Mouse (Mus musculus) CD8-positive naive resting alpha-beta T cell, adult 2 months (primary cell): ENCODE measurements around the gene Ano1.

Source experiments
- DNase-seq, 2 experiments: peaks; one replicate each; pipeline ENCODE4 v3.0.0; 2022; ENCODE audit warnings: low read depth in 2 of 2, low spot score in 2 of 2

Gene Ano1

DNA sequence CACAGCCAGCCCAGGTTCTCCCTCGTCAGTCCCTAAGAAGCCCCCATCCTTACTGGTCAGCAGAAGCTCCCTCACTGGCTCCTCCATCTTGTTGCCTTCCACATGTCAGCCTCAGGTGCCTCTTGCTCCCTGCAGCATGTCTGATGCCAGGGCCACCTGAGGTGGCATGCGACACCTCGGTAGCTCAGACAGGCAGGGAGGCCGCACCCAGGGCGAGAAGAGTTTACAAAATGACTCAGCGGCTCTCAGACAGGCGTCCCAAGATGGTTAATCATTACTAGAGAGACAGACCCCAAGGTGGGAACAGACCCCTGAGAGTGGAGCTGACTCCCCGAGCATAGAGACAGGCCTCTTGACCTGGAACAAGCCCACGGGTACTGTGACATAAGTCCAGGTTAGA lies at the start of gene Ano1:
Ano1 (minus strand) TSS at position 142 of the 400 bp plus-strand sequence.
- DNase-seq: no peak

DNA sequence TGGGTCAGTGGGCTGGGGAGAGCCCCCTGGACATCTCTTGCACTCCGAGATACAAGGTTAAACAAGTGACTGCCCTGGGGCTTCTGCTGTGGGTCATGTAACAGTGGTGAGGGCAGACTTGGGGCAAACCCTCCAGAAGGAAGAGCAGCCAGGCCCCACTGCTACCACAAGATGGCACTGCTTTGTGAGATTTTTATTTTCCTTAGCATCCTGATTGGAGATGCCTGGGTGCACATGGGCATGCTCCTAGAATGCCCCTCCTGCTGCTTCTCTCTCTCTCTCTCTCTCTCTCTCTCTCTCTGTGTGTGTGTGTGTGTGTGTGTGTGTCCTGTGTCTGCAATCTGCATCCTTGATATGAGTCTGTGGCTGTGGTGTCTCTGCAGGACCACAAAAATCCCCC lies 46.7 kb upstream of the Ano1 start:
- no peak for DNase-seq

DNA sequence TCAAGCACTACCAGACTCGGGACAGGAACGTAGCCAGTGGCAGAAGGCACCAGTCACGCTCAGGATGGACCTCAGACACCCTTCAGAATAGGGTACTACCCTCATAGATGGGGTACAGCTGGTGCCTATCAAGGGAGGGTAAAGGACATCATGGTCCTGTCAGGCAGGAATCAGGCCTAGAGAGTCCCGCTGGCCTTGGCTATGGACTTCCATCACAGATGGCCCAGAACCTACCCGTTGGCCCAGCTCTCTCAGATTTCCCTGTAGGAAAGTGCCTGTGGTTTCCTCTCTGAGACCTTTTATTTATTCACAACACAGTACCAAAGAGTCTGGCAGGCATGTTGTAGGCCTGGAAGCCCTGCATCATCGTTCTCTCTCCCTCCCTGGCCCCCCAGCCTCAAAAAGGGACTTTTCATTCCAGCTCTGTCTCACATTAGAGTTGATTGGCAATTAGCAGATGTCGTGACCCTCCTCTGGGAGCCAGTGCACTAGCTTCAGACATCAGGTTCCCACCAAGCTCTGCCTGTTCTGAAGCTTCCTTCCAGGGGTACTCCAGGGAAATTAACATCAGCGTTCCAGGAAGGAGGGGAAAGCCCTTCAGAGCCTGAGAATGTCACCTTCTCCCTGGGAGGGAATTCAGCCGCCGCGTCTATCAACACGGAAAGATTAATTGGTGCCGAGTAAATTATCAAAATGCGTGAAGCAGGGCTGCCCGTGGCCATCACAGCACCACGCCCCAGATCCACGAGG lies 45.4 kb upstream of the Ano1 start:
- DNase-seq: no peak

DNA sequence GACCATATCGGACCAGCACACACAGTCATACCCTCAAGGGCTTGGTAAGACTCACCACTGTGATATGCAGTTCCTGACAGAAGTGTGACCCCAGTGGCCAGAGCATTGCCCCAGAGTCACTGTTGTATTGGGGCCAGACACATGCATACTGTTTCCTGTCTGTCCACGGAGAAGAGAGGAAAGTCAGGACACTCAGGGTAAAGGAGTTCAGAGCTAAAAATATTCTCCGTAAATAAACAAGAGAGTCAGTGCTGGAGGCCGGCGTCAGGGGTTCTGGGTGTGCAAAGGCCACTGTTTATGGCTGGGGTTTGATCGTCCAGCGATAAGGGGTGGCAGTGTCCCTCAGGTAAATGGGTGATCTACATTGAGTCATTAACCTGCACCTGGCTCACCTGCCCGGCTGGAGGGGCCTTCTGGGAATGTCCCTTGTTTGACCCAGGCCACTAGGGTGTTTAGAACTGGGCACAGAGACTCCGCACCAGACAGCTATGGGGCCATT lies 44.3 kb upstream of the Ano1 start:
- no peak for DNase-seq

DNA sequence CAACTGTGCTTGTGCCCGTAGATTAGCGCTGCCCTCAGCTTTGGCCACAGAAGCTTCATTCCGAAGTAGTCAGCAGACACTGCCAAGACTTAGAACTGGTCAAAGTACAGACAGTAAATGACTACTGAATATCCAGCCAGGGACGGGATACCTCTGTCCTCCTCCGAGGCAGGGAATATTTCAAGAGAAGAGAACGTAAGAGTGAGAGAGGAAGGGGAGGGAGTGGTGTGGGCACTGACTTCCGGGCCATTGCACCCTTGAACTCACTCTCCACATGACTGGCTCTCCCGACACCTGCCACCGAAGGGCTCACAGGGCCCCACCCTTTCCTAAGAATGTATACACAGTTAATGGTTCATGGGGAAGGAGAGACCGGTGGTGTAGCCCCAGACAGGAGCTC lies 41.5 kb upstream of the Ano1 start:
- no peak for DNase-seq

DNA sequence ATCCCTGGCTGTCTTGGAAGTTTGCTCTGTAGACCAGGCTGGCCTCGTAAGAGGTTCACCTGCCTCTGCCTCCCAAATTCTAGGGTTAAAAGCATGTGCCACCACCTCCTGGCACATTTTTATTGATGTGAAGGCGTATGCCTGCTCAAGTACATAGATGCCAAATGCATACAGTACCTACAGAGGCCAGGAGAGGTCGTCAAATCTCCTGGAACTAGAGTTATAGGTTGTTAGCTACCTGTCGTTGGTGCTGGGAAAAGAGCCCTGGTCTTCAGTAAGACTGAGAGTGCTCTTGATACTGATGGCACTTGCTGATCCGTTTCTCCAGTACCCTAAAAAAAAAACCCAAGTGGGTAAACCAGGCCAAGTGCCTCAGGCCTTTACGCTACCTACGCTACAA lies 39.7 kb upstream of the Ano1 start:
- DNase-seq: no peak

DNA sequence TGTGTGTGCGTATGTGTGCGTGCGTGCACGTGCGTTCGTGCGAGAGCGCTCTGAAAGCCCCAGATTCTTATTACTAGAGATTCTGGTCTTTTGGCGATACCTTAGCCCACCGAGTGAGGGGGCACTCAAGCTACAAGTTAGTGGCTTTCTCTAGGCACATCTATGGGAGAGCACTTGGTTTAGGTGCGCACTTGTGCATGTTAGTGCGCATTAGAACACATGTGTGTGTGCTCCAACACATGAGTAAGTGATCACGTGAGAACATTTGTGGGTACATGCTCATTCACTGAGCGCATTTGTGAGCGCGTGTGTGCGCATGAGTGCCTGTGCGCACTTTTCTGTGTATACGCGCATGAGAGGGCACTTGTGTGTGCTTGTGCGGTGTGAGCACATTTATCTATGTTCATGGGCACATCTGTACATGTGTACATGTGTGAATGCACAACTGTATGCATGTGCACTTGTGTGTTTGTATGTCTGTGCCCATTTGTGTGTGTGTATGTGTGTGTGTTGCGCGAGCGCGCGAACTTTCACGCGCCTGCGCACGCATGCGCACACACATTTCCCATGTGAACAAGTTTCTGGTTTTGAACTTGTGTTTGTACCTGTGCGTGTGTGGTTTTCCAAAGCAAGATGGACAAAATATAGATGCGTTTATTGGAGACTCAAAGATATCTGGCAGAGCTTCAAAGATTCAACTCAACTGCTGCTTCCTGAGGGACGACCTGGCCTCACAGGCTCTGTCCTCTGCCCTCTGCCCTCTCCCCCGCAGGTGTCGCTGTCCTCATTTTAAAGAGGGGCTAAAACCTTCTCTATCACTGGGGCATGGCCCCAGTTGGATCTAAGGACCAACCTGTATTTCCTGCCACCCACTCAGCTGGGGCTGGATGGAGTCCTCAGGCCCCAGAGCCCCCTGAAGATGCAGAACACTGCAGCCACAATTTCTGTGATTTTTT lies 38.1 kb upstream of the Ano1 start:
- DNase-seq: no peak

DNA sequence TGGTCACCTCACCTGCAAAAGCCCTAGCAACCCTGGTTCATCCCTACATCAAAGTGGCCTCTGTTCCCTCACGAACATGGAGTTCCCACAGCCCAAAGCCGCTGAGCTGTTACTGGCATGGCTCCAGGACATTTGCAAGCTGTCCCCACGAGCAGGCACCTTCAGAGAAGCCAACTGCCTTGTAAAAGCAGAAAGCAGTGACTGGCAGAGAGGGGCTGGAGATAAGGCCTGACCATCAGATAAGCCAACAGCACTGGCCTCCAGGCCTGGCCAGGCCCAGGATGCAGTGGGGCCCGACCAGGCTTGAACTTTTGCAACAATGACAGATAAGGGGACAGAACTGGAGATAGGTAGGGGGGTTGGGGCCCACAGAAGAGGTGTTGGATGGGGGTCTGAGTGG lies 36.9 kb upstream of the Ano1 start:
- DNase-seq: no peak

DNA sequence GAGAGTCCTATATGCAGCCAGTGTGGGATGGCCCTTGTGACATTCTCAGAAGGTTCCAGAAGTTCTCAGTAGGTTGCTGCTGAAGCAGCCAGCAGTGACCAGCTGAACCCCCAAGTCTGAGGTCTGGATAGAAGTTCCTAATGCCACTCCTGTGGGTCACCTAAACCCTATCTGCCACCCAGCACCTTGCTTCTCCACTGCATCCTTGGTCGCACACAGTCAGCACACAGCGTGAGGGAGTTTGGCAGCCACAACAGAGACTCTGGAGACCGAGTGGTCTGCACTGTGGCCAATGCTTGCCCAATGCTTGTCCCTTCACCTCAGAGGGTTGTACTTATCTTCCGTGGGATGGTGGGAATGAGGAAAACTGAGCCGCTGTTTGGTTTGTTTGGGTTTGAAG lies 35.7 kb upstream of the Ano1 start:
- DNase-seq: no peak

DNA sequence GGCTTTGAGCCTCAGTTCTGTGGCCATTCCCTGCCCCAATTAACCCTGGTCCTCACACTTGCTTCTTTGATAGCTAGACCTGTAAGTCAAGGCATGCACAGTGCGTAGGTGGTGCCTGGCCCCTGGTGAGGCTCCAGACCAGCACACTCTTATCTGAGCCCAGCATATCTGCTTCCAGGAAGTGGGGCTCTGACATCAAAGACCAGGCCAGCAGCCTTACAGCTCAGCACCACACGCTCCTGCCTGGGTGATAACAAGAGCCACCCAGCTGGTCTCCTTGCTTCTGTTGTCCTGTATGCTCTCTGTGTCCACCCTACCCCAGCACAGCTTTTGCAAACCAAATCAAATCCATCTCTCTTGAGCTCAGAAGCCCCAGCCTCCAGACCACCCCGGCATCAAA lies 34.8 kb upstream of the Ano1 start:
- DNase-seq: no peak

DNA sequence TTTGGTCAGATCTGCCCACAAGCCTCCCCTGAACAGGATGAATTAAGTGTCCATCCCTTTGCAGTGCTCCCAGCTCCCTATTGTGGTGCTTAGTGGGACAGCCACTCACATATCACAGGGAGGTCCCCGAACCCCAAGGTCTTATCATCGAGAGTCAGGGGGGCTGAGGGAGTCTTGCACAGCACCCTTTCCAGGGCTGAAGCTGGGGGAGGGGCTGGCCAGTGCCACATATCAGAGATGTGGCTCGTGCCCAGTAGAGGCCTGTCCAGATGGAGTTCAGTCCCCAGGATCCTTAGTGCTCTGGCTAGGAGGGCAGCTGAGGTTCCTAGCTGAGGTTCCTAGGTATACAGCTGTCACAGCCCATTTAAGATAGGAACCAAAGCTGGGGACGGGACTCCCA lies 32.4 kb upstream of the Ano1 start:
- DNase-seq: no peak

DNA sequence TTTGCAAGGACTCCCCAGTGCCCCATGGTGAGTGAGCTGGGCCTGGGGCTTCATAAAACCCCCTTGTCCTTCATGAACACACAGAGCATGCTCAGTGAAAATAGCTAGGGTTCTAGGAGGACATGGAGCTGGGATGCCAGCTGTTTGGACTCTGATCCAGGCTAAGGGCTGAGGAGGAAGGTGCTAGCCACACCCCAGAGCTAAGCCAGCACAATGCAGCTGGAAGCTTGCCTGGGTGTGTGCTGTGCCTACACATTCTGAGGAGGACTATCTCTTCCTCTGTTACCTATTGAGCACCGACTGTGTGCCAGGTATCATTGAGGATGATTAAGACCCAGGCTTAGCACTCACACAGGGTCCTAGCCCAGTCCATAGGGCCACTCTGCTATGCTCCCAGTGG lies 30.6 kb upstream of the Ano1 start:
- no peak for DNase-seq

DNA sequence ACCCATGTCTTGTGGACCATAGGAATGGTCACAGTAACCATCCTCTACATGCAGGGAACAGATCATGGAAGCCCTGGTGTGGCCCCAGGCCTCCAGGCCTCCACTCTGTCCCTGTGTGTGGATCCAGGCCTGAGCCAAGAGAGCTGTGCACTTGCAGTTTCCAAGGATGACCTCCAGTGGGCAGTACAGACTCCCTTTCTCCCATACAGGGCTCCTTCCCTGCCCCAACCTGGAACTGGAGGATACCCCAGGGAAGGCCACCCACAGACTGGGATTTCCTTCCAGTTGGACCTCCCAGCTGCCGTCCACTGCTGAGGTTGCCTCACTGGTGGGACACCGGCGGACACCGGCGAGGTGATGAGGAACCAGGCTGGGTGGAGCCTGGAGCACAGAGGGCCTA lies 29.6 kb upstream of the Ano1 start:
- no peak for DNase-seq

DNA sequence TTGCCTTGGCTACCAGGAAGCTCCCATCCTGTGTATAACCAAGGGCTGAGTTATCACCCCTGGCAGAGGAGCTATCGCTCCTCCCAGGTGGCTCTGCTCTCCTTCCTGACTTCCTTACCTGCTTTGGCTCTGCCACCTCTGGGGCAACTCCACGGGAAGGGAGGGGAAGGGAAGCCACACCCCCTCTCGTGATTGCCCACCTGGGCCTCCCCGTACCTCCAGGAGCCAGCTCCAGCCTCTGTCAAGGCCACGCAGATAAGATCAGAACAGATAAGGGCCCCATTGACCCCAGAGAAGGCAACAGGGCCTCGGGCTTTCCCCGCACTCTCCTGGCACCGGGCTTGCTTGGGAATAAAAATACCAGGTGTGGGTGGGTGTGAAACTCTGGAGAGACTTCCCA lies 28.4 kb upstream of the Ano1 start:
- no peak for DNase-seq

DNA sequence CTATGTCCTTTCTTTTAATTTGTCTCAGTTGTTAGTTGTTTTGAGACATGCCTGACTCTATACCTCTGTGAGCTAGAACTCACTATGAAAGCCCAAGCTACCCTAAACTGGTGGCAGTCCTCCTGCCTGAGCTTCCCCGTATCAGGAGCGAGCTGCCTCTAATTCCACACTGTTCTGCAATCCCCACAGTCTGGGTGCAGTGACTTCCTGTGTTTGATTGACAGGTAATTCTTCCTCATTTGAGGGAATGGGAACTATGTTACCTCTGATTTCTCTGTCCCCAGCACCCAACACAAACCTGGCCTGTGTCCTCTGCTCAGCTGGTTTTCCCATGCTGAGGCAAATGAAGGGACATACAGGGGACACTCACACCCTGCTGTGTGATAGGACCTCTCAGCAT lies 27.9 kb upstream of the Ano1 start:
- no peak for DNase-seq

DNA sequence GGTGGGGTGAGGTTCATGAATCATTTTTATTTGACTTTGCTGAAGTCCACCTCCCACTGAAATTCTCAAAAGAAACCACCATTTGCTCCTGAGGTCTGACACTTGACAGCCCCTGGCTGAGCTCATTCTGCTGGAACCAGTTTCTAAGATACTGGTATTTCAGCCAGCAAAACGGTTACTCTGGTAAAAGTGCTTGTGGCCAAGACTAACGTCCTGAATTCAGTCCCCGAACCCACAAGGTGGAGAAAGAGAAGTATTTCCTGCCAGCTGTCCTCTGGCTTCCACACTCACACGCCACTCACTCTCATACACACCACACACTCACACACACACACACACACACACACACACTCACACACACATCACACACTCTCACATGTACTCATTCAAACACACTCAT lies 26.0 kb upstream of the Ano1 start:
- no peak for DNase-seq

DNA sequence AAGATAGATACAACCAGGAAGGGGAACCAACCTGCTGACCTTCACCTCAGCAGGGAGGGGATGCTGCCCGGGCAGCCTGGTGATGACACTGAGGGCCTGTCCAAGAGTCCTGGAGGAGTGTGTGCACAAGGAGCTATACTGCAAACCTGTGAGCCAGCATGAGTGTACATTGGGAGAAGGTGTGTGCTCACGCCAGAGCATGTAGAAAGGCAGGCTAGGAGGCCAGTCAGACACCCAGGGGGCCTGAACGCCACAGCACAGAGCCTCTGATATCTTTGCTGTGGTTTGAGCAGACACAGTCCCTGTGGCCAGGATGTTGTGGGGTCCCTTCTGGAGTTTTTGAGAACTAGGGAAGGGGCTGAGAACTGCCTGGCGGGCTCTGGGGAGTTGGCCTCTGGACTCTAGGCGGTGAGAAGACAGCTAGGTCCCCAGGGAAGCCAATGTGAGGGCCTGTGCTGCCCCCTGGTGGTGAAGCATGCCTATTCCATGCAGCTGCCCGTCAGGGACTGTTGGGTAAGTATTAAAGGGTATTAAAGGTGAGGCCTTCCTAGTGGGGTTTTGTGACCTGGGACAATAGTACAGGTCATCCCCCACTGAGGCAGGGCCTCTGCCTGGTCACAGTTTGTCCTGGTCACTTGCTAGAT lies 24.2 kb upstream of the Ano1 start:
- DNase-seq: peak; percentile 11 to 25

DNA sequence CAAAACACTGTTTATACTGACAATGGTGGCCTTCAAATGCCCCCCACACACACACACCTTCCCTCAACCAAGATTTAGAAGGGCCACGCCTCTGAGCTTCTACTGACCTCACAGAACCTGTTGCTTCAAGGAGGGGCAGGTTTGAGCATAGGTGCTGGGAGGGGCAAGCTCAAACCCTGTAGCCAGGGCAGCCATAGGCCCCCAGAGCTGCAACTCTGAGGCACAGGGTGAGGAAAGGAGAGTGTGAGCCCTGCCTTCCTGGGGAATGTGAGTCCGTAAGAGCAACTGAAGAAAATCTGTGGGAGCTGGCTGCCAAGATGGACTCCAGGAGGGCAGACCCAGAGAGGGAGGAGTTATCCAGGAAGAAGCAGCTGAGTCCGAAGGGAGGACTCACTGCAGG lies 23.4 kb upstream of the Ano1 start:
- DNase-seq: no peak

DNA sequence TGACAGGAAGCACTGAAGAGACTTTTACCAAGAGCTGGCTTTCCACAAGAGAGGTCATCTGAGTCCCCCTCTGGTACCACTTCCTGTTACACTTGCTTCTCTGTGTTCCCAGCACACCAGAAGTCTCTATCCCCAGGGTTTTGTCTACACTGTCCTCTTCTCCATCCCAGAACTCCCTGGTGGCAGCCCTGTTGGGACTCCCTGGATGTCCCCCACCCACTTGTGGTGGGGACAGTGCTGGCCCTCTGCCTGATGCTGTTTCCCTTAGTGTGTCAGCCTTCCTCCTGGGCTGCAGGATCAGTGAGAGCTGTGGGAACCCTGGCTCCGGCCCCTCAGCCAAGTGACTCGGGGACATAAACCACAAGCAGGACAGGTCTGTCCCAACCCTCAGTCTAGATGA lies 22.5 kb upstream of the Ano1 start:
- no peak for DNase-seq

DNA sequence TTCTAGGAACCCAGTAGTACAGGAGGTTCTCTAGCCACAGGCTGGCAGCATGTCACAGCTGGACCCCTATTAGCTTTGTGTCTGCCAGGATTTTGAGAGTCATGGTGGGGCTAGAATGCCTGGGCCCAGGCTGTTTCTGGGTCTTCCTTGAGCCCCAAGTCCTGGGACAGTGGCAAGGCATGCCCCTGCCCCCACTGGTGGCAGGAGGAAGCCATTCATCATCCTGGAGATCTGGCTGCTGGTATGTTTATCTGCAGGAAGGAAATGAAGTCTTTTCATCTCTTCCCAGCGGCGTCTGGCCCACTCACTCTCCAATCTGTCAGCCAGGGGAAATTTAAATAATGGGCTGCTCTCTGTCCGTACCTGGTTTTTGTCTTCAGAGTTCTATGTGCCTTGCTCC lies 18.3 kb upstream of the Ano1 start:
- DNase-seq: no peak

DNA sequence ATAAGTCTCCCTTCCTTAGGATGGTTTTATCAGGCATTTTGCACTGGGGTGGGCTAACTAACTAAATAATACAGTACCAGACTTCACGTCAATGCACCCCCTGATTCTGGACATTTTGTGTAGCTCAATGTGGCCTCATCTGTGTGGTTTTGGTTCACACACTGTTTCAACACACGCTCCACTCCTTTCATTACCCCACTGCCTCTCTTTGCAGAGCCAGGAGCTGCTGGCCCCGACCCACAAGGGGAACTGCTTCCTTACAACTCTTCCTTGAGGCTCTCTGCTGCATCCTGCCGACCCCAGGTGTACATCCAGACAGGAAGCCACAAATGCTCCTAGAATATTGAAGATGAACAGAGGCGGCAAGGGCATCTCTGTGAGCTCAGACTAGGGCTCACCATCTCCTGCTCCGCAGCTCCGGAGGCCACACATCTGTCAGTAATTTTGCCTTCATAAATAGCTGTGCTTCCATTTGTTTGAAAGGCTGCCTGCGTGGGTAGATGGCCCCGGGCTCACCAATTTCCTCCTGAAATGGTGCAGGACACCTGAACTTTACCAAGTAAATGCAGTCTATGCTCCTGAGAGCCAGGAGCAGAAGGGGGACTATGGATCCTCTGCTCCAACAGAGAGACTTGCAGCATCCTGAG lies 17.8 kb upstream of the Ano1 start:
- DNase-seq: no peak
